ENCODE assay signal across 16 mouse cellular contexts in genomic region chr16:31325966-31326365, GRCm38 (mm10). TPM values are rescaled to one million over a fixed set of nuclear protein-coding genes. Genes with fewer than 3 reads are reported as not detected.
A peak's percentile ranks its signal among the peaks of the same experiment; 100 is the strongest.
DNase-seq lines count a peak whose midpoint lies in the region; ATAC-seq and TF ChIP-seq lines count a peak whose summit lies in the region.
"Had no signal": no experiment of that assay in that cellular context is flagged by ENCODE, and none has a peak within 500 bp of the region (broad histone marks: within the 10 kb centered on the region; RNA-seq: fewer than 3 reads in every experiment).

No protein-coding gene starts in this region.

- TF ChIP-seq POLR2A in testis, adult 2 months (IDR thresholded peaks at IDR 0.05; ENCODE audit: control insufficient read depth, low read depth, low read length) = no peak

- no peak for ATAC-seq in heart, embryonic 11.5 days (replicated peaks; ENCODE audit: insufficient number of reproducible peaks, low FRiP score, low TSS enrichment)
- no peak for ATAC-seq in stomach, postnatal 0 days (ENCODE audit: low FRiP score, low TSS enrichment)
- ATAC-seq: forebrain, postnatal 0 days had no signal

- no peak overlapping the region for H3K4me2 ChIP-seq in heart, embryonic 11.5 days
- H3K4me2 ChIP-seq in stomach, postnatal 0 days (replicated peaks; ENCODE audit: low read depth) = no peak overlapping the region
- H3K4me2 ChIP-seq: hindbrain, embryonic 15.5 days had no signal

- H3K9me3 ChIP-seq in heart, embryonic 11.5 days (replicated peaks; ENCODE audit: control insufficient read depth, low read length) = no peaks in the 10 kb centered on the region
- no peaks in the 10 kb centered on the region for H3K9me3 ChIP-seq in stomach, postnatal 0 days (ENCODE audit: control insufficient read depth, low read length)
- H3K9me3 ChIP-seq: hindbrain, embryonic 15.5 days had no signal

- H3K27me3 ChIP-seq in heart, embryonic 11.5 days (ENCODE audit: control insufficient read depth, insufficient read depth, low read length) = no peaks in the 10 kb centered on the region
- H3K27me3 ChIP-seq in testis, adult 2 months (ENCODE audit: control insufficient read depth, insufficient read depth, low read length) = no peaks in the 10 kb centered on the region
- H3K27me3 ChIP-seq in stomach, postnatal 0 days (ENCODE audit: control insufficient read depth, insufficient read depth, low read length) = no peaks in the 10 kb centered on the region
- H3K27me3 ChIP-seq: hindbrain, embryonic 15.5 days had no signal

- no peaks in the 10 kb centered on the region for H3K4me1 ChIP-seq in heart, embryonic 11.5 days (ENCODE audit: control insufficient read depth, insufficient read depth, low read length)
- H3K4me1 ChIP-seq in testis, adult 2 months (ENCODE audit: control insufficient read depth, insufficient read depth, low read length) = peaks cover 8% of the 10 kb centered on the region
- no peaks in the 10 kb centered on the region for H3K4me1 ChIP-seq in stomach, postnatal 0 days (replicated peaks; ENCODE audit: control insufficient read depth, insufficient read depth)
- H3K4me1 ChIP-seq: hindbrain, embryonic 15.5 days had no signal

- intact Hi-C loops in heart, postnatal 14 days (cut with DNase I) = no loop called here

- TF ChIP-seq CTCF in testis, adult 2 months (IDR thresholded peaks at IDR 0.05; ENCODE audit: control insufficient read depth, insufficient read depth, insufficient replicate concordance, low read depth, low read length) = no peak
- TF ChIP-seq CTCF in stomach, postnatal 0 days (IDR thresholded peaks at IDR 0.05; ENCODE audit: low read depth) = no peak

- peak; percentile 97 for DNase-seq in heart, adult 11 months
- no peak for DNase-seq in testis, postnatal 14 days (ENCODE audit: low spot score)
- peak; percentile 32 to 43 for DNase-seq in heart, postnatal 14 days
- DNase-seq in stomach, postnatal 0 days (ENCODE audit: low spot score) = no peak
- DNase-seq in layer of hippocampus, postnatal 25 days (ENCODE audit: extremely low spot score in 1 of 2, low spot score in 1 of 2) = no peak
- no peak for DNase-seq in frontal cortex, postnatal 25 days (ENCODE audit: low spot score in 2 of 2)
- DNase-seq: adrenal gland, postnatal 25 days; B cell, adult 2 months; cerebellum, adult 11-12 months; forebrain, postnatal 0 days; thymus, postnatal 14 days had no signal

- WGBS in heart, embryonic 11.5 days (ENCODE audit: insufficient replicate concordance) = 46% methylated on average over 5 of the region's 5 CpGs
- 52% methylated on average over 5 of the region's 5 CpGs for WGBS in stomach, postnatal 0 days

- H3K27ac ChIP-seq in heart, embryonic 11.5 days (ENCODE audit: low read depth, low read length) = no peak overlapping the region
- no peak overlapping the region for H3K27ac ChIP-seq in testis, adult 2 months (ENCODE audit: control insufficient read depth, insufficient read depth, low read depth, low read length)
- peak overlapping the region; percentile 40; the same call in 1 of the 2 replicates for H3K27ac ChIP-seq in stomach, postnatal 0 days (replicated peaks)
- H3K27ac ChIP-seq: hindbrain, embryonic 15.5 days; macrophage had no signal

- no peak overlapping the region for H3K4me3 ChIP-seq in heart, embryonic 11.5 days (ENCODE audit: low read depth, low read length)
- peak overlapping the region; percentile 51 for H3K4me3 ChIP-seq in testis, adult 2 months (ENCODE audit: control insufficient read depth, low read depth, low read length)
- H3K4me3 ChIP-seq in stomach, postnatal 0 days (ENCODE audit: low read depth, low read length) = no peak overlapping the region
- H3K4me3 ChIP-seq: hindbrain, embryonic 15.5 days had no signal

- no peak overlapping the region for H3K9ac ChIP-seq in heart, embryonic 11.5 days (ENCODE audit: low read depth, low read length)
- H3K9ac ChIP-seq in stomach, postnatal 0 days (ENCODE audit: low read length) = no peak overlapping the region
- H3K9ac ChIP-seq: forebrain, postnatal 0 days; hindbrain, embryonic 15.5 days had no signal

- TF ChIP-seq EP300 in stomach, postnatal 0 days (optimal IDR thresholded peaks at IDR 0.05) = no peak

- H3K36me3 ChIP-seq in heart, embryonic 11.5 days (ENCODE audit: control insufficient read depth, insufficient read depth, low read length) = no peaks in the 10 kb centered on the region
- H3K36me3 ChIP-seq in testis, adult 2 months (ENCODE audit: control insufficient read depth, insufficient read depth, low read length) = no peaks in the 10 kb centered on the region
- no peaks in the 10 kb centered on the region for H3K36me3 ChIP-seq in stomach, postnatal 0 days (ENCODE audit: control insufficient read depth, insufficient read depth, low read length)
- H3K36me3 ChIP-seq: hindbrain, embryonic 15.5 days had no signal

RNA-seq across cellular contexts. Expression of gene Apod, which starts 11.4 kb away (rescaled TPM):
- polyA plus RNA-seq in heart, embryonic 11.5 days (2014; fragmentation: Nextera tagmentation; extraction: Ambion mirVana) = not detected in 2 replicates
- 0.46 and 1.8 TPM in 2 replicates for polyA plus RNA-seq in testis, adult 2 months (2012; rRNA removed)
- 1 to 10 TPM; 2.1 to 3.0 TPM for total RNA-seq in heart, postnatal 14 days (2021)
- 1.0 TPM in 2 replicates for polyA plus RNA-seq in stomach, postnatal 0 days (2015; fragmentation: Nextera tagmentation; extraction: Ambion mirVana)
- total RNA-seq in layer of hippocampus, postnatal 25 days (2021) = 100 to 1,000 TPM; 107 to 112 TPM
- total RNA-seq: monocyte, adult 5-6 weeks had no signal

RNA-seq across cellular contexts. Expression of gene Ppp1r2, which starts 50.9 kb away (rescaled TPM):
- 90.8 and 91.1 TPM in 2 replicates for polyA plus RNA-seq in heart, embryonic 11.5 days (2014; fragmentation: Nextera tagmentation; extraction: Ambion mirVana)
- polyA plus RNA-seq in testis, adult 2 months (2012; rRNA removed) = 38.9 and 41.0 TPM in 2 replicates
- 100 to 1,000 TPM in 1 of 2 experiments, 10 to 100 TPM in 1; 97.4 to 101 TPM for total RNA-seq in heart, postnatal 14 days (2021)
- polyA plus RNA-seq in stomach, postnatal 0 days (2015; fragmentation: Nextera tagmentation; extraction: Ambion mirVana) = 92.8 and 99.7 TPM in 2 replicates
- 10 to 100 TPM; 88.1 to 96.4 TPM for total RNA-seq in layer of hippocampus, postnatal 25 days (2021)

Comparison
In these comparisons a context has a peak if more than half of its experiments do, and no peak if none do; other contexts are left out.
1. DNase-seq: peak in heart, adult 11 months (single experiment) and heart, postnatal 14 days (2 of 2); none in testis, postnatal 14 days (single experiment), stomach, postnatal 0 days (single experiment), layer of hippocampus, postnatal 25 days (0 of 2) and frontal cortex, postnatal 25 days (0 of 2).